Mouse (Mus musculus) heart, embryonic 15.5 days (tissue): ENCODE results near the gene Dus4l. TPM values are rescaled to one million over a fixed set of nuclear protein-coding genes. Genes with fewer than 3 reads are reported as not detected.
"Not testable (repeated sequence)": the region's sequence is repeated elsewhere in the genome, so short reads cannot be mapped to it uniquely, and the experiment has no call there.

ENCODE experiments used
- ATAC-seq: fragments of 200-750 bp; cut with Nextera tagmentation; replicated peaks from 2 replicates; pipeline ENCODE4 v1.8.0; 2017; ENCODE audit warnings: low read depth, moderate TSS enrichment; ENCODE audit not compliant: insufficient number of reproducible peaks, insufficient read depth, low FRiP score
- H3K27ac ChIP-seq: fragments of 300-500 bp; sonication (generic); 2 replicates; pipeline ENCODE4 v1.5.1; 2015; ENCODE audit warnings: mild to moderate bottlenecking, inconsistent platforms
- H3K27me3 ChIP-seq: fragments of 300-500 bp; sonication (generic); 2 replicates; pipeline ENCODE4 v1.6.1; 2015; ENCODE audit warnings: inconsistent platforms
- H3K36me3 ChIP-seq: fragments of 300-500 bp; sonication (generic); 2 replicates; pipeline ENCODE4 v1.6.1; 2015; ENCODE audit warnings: mild to moderate bottlenecking, inconsistent platforms
- H3K4me1 ChIP-seq: fragments of 300-500 bp; sonication (generic); replicated peaks from 2 replicates; pipeline ENCODE4 v1.6.1; 2015; ENCODE audit warnings: inconsistent platforms
- H3K4me2 ChIP-seq: fragments of 300-500 bp; sonication (generic); 2 replicates; pipeline ENCODE4 v1.6.1; 2015; ENCODE audit warnings: inconsistent platforms, mild to moderate bottlenecking, moderate library complexity
- H3K4me3 ChIP-seq: fragments of 300-500 bp; sonication (generic); 2 replicates; pipeline ENCODE4 v1.5.1; 2015; ENCODE audit warnings: mild to moderate bottlenecking, inconsistent platforms
- H3K9ac ChIP-seq: fragments of 300-500 bp; sonication (generic); 2 replicates; pipeline ENCODE4 v1.6.1; 2015; ENCODE audit warnings: mild to moderate bottlenecking, inconsistent platforms
- H3K9me3 ChIP-seq: fragments of 300-500 bp; sonication (generic); replicated peaks from 2 replicates; pipeline ENCODE4 v1.6.1; 2016; ENCODE audit warnings: inconsistent platforms
- WGBS: fragments of 180-500 bp; shearing (Covaris S2); methylation state at CpG from one replicate; pipeline ENCODE4 v1.1.7; 2015; ENCODE audit warnings: mixed read lengths; 5-methylcytosine and 5-hydroxymethylcytosine counted together
- polyA plus RNA-seq: library from polyadenylated mRNA; unstranded; fragments of >200 nt; fragmentation: Nextera tagmentation; extraction: Ambion mirVana; gene quantifications from 2 replicates; pipeline ENCODE4 v1.2.1, GENCODE M21; 2015

The Dus4l gene
- polyA plus RNA-seq, 1 experiment from 2014 or later: 7.0 TPM

- 0 out of 2 replicates have a peak, but pooled peaks cover 2% of the 10 kb centered on the region for H3K36me3 ChIP-seq
- H3K4me1 ChIP-seq: peaks cover 8% of the 10 kb centered on the region
- no peak for ATAC-seq
- H3K4me2 ChIP-seq: peak overlapping the region; percentile 91
- 0 out of 2 replicates have a peak overlapping the region, but pooled peaks have one; percentile 78 for H3K27ac ChIP-seq
- 0 out of 2 replicates have a peak overlapping the region, but pooled peaks have one; percentile 76 for H3K9ac ChIP-seq
- H3K4me3 ChIP-seq: peak overlapping the region; percentile 65; the same call in 1 of the 2 replicates
- no peaks in the 10 kb centered on the region for H3K9me3 ChIP-seq
- WGBS: 94% methylated on average over 3 of the region's 3 CpGs
- H3K27me3 ChIP-seq: no peaks in the 10 kb centered on the region
Observed at GRCm38 (mm10) chr12:31635240-31635607, 19.4 kb downstream of the Dus4l start.

GRCm38 (mm10) chr12:31634343-31635239 is 20.0 kb downstream of the Dus4l start, which contains the start of gene Bcap29:
Bcap29 (minus strand) TSS chr12:31634658.
- Histone ChIP-seq H3K4me1 (peaks cover 8% of the 10 kb centered on the region), H3K9me3 (no peaks in the 10 kb centered on the region), H3K9ac (peak within 1 kb of the TSS; percentile 76), H3K4me2 (peak within 1 kb of the TSS; percentile 91), H3K27ac (peak within 1 kb of the TSS; percentile 78), H3K27me3 (no peaks in the 10 kb centered on the region), H3K36me3 (0 out of 2 replicates have a peak, but pooled peaks cover 3% of the 10 kb centered on the region), H3K4me3 (peak within 1 kb of the TSS; percentile 65)
- WGBS: 3% methylated on average over 51 of the region's 73 CpGs
- peak; percentile 82 for ATAC-seq

GRCm38 (mm10) chr12:31633970-31634342 is 20.7 kb downstream of the Dus4l start:
- H3K4me2 ChIP-seq: peak overlapping the region; percentile 91

DNA sequence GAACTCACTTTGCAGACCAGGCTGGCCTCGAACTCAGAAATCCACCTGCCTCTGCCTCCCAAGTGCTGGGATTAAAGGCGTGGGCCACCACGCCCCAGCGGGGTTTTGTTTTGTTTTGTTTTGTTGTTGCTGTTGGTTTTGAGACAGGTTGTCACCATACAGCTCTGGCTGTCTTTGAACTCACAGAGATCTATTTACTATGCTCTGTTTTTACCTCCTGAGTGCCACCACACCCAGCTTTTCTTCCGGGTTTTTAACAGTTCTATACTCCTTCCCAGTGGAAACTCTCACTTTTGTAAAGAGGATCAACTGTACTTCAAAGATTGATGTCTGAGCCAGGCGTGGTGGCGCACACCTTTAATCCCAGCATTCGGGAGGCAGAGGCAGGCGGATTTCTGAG is 26.2 kb downstream of the Dus4l start:
- H3K27ac ChIP-seq, H3K4me3 ChIP-seq, H3K9ac ChIP-seq, H3K27me3 ChIP-seq, H3K9me3 ChIP-seq, ATAC-seq, H3K4me1 ChIP-seq, H3K4me2 ChIP-seq: not testable (repeated sequence)
- 93% methylated on average over 9 of the region's 9 CpGs for WGBS
- peaks cover 27% of the 10 kb centered on the region; the same call in 1 of the 2 replicates for H3K36me3 ChIP-seq

More at GRCm38 (mm10) chr12:31633970-31634342, 20.7 kb downstream of the Dus4l start:
- WGBS: 8% methylated on average over 13 of the region's 13 CpGs
- Histone ChIP-seq H3K4me1 (peaks cover 8% of the 10 kb centered on the region), H3K4me3 (peak overlapping the region; percentile 65), H3K36me3 (peaks cover 5% of the 10 kb centered on the region; the same call in 1 of the 2 replicates), H3K27ac (peak overlapping the region; percentile 78), H3K9me3 (no peaks in the 10 kb centered on the region), H3K9ac (peak overlapping the region; percentile 76), H3K27me3 (no peaks in the 10 kb centered on the region)
- ATAC-seq: peak; percentile 27; the same call in 1 of the 2 replicates

DNA sequence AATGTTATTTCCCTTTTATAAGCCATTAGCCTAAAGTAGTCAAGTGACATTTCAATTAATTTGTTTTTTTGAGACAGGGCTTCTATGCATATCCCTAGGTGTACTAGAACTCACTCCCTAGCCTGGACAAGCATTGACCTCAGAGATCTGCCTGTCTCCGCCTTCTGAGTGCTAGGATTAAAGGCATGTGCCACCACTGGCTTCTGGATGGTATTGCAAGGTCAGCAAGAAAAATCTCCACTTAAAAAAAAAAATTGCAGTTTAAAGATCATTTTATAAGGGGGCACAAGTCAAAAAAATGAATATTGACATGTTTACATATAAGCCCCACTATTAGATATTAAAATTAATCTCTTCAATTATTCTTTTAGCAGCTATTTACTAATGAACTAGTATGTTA is 29.6 kb downstream of the Dus4l start:
- no peak overlapping the region for H3K4me3 ChIP-seq
- no peak for ATAC-seq
- no peaks in the 10 kb centered on the region for H3K9me3 ChIP-seq
- H3K4me2 ChIP-seq: no peak overlapping the region
- H3K9ac ChIP-seq: no peak overlapping the region
- H3K27me3 ChIP-seq: no peaks in the 10 kb centered on the region
- H3K27ac ChIP-seq: no peak overlapping the region
- H3K36me3 ChIP-seq: peaks cover 27% of the 10 kb centered on the region; the same call in 1 of the 2 replicates
- 92% methylated on average over 1 of the region's 1 CpGs for WGBS
- no peaks in the 10 kb centered on the region for H3K4me1 ChIP-seq

- no peak for ATAC-seq
- no peaks in the 10 kb centered on the region for H3K9me3 ChIP-seq
- WGBS: 80% methylated on average over 8 of the region's 8 CpGs
- no peak overlapping the region for H3K27ac ChIP-seq
- H3K4me1 ChIP-seq: peaks cover 4% of the 10 kb centered on the region; the same call in 1 of the 2 replicates
- no peak overlapping the region for H3K9ac ChIP-seq
- no peak overlapping the region for H3K4me3 ChIP-seq
- H3K36me3 ChIP-seq: peaks cover 15% of the 10 kb centered on the region
- H3K27me3 ChIP-seq: no peaks in the 10 kb centered on the region
- no peak overlapping the region for H3K4me2 ChIP-seq
Observed at GRCm38 (mm10) chr12:31620106-31620505, 34.5 kb downstream of the Dus4l start.

DNA sequence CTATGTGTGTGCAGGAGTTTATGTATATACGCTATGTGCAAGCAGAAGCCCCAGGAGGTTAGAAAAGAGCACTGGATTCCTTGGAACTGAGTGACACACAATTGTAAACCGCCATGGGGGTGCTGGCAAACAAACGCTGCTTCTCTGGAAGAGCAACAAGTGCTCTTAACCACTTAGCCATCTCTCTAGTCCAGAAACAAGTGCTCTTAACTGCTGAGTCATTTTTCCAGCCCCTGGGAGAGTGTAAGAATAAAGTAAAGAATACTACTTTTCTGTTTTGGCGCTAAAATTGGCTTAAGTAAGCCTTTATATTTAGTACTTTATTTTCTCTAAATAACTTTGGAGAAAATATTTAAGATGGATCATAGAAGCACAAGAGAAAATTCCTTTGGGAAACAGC is 41.3 kb downstream of the Dus4l start:
- Histone ChIP-seq H3K4me2 (no peak overlapping the region), H3K4me3 (no peak overlapping the region), H3K27ac (no peak overlapping the region), H3K4me1 (peaks cover 3% of the 10 kb centered on the region; the same call in 1 of the 2 replicates), H3K36me3 (peaks cover 8% of the 10 kb centered on the region), H3K27me3 (no peaks in the 10 kb centered on the region), H3K9me3 (no peaks in the 10 kb centered on the region), H3K9ac (no peak overlapping the region)
- ATAC-seq: no peak
- 64% methylated on average over 4 of the region's 4 CpGs for WGBS

DNA sequence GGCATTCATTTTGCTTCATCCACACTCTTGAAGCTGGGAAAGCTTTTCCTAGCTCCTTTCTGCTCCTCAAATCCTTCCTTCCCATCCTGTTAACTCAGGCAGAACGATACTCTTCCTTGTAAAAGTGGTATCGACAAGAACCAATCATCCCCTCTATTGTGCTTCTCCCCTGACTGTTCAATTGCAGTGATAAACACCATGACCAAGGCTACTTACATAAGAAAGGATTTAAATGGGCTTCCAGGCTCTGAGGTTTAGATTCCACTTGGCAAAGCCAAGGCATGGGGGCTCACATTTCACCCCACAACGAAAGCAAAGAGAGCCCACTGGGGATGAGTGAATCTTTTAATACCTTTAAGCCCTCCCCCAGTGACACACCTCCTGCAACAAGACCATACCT is 46.5 kb downstream of the Dus4l start:
- 53% methylated on average over 3 of the region's 3 CpGs for WGBS
- Histone ChIP-seq H3K36me3 (no peaks in the 10 kb centered on the region), H3K9me3 (no peaks in the 10 kb centered on the region), H3K4me3 (no peak overlapping the region), H3K4me1 (no peaks in the 10 kb centered on the region; the same call in 1 of the 2 replicates), H3K27ac (no peak overlapping the region), H3K27me3 (no peaks in the 10 kb centered on the region), H3K9ac (no peak overlapping the region), H3K4me2 (no peak overlapping the region)
- ATAC-seq: no peak

DNA sequence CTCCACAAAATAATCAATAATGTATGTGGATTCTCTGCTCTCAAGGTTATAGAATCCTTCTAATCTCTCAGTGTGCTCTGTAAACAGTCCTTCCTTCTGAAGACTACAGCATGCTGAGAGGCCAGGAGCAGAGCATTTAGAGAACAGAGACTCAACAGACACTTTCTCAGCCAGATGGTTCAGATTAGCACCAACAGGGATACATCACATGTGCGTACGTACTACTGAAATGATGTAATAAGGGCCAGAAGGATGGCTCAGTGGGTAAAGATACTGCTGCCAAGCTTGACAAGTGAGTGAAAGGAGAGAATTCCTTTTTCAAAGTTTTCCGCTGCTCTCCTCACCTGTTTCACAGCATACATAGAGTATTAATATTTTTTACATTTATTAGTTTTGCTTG is 49.7 kb downstream of the Dus4l start:
- Histone ChIP-seq H3K4me3 (no peak overlapping the region), H3K4me1 (no peaks in the 10 kb centered on the region; the same call in 1 of the 2 replicates), H3K27me3 (no peaks in the 10 kb centered on the region), H3K9me3 (no peaks in the 10 kb centered on the region), H3K36me3 (no peaks in the 10 kb centered on the region), H3K27ac (no peak overlapping the region), H3K9ac (no peak overlapping the region), H3K4me2 (no peak overlapping the region)
- 81% methylated on average over 3 of the region's 3 CpGs for WGBS
- ATAC-seq: no peak

GRCm38 (mm10) chr12:31603586-31603985 is 51.0 kb downstream of the Dus4l start:
- H3K27me3 ChIP-seq: no peaks in the 10 kb centered on the region
- no peaks in the 10 kb centered on the region for H3K9me3 ChIP-seq
- WGBS: 41% methylated on average over 6 of the region's 6 CpGs
- no peak overlapping the region for H3K9ac ChIP-seq
- H3K36me3 ChIP-seq: no peaks in the 10 kb centered on the region
- H3K4me3 ChIP-seq: no peak overlapping the region
- ATAC-seq: no peak
- no peak overlapping the region for H3K4me2 ChIP-seq
- no peaks in the 10 kb centered on the region; the same call in 1 of the 2 replicates for H3K4me1 ChIP-seq
- no peak overlapping the region for H3K27ac ChIP-seq

- no peak for ATAC-seq
- H3K9ac ChIP-seq: no peak overlapping the region
- no peaks in the 10 kb centered on the region; the same call in 1 of the 2 replicates for H3K9me3 ChIP-seq
- H3K27me3 ChIP-seq: no peaks in the 10 kb centered on the region
- H3K36me3 ChIP-seq: peaks cover 4% of the 10 kb centered on the region; the same call in 1 of the 2 replicates
- no peak overlapping the region for H3K4me2 ChIP-seq
- no peak overlapping the region for H3K27ac ChIP-seq
- 88% methylated on average over 3 of the region's 3 CpGs for WGBS
- H3K4me1 ChIP-seq: 0 out of 2 replicates have a peak, but pooled peaks cover 6% of the 10 kb centered on the region
- H3K4me3 ChIP-seq: no peak overlapping the region
Observed at GRCm38 (mm10) chr12:31594296-31594695, 60.3 kb downstream of the Dus4l start.
